Mouse (Mus musculus): ENCODE results near the gene Esrrb.

The Esrrb gene

DNA sequence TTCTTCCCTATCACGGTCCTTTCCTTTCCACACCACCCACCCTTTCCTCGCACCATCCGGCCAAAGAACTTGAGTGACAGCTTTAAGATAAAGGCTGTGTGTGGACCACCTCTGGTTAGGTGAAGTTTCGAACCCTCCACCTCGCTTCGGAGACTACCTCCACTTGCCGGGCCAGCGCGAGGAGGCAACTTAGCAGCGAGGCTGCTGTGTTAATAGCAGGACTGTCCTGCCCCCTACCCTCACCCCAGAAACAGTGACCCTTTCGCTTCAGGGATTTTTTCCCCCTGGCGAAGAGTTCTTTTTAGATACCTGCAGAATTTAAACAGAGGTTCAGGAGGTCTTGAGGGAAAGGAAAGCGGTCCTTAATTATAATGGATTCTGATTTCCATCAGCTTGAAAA lies 62.2 kb downstream of the Esrrb start:
- H3K4me3 ChIP-seq (replicated peaks; ENCODE audit: low read length): peak overlapping the region; percentile 78; the same call in 1 of the 2 replicates
- TF ChIP-seq NANOG (IDR thresholded peaks at IDR 0.05; ENCODE audit: borderline replicate concordance, low read length) (no peak), POU5F1 (IDR thresholded peaks at IDR 0.05; ENCODE audit: borderline replicate concordance, low read length) (no peak), CTCF (conservative IDR thresholded peaks at IDR 0.05; ENCODE audit: low read length) (no peak)
- peaks cover 43% of the 10 kb centered on the region for H3K4me1 ChIP-seq (replicated peaks; ENCODE audit: low read depth, low read length)
- H3K36me3 ChIP-seq (ENCODE audit: insufficient read depth, low read length): no peaks in the 10 kb centered on the region
- H3K9me3 ChIP-seq (ENCODE audit: low read length): peaks cover 10% of the 10 kb centered on the region
- H3K27me3 ChIP-seq (ENCODE audit: insufficient read depth, low read length): peaks cover 96% of the 10 kb centered on the region

DNA sequence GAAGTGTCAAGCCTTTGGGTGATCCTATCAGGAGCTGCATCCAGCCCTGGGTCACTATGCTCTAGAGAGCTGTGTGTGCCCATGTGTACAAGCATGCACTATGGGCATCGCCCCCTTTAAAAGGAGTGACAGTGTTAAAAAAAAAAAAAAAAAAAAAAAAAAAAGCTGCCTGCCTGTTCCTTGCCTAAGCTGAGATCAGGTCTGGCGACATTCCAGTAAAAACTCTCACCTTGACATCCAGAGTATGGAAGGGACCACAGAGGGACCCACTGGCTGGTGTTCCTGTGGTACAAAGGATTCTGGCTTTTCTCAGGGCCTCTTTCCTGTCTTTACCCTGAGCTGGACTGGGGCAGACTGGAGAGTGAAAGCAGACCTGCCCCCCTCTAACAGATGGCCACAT lies 66.7 kb downstream of the Esrrb start:
- TF ChIP-seq CTCF (conservative IDR thresholded peaks at IDR 0.05; ENCODE audit: low read length) (no peak), POU5F1 (IDR thresholded peaks at IDR 0.05; ENCODE audit: borderline replicate concordance, low read length) (no peak), NANOG (IDR thresholded peaks at IDR 0.05; ENCODE audit: borderline replicate concordance, low read length) (no peak)
- Histone ChIP-seq H3K36me3 (ENCODE audit: insufficient read depth, low read length) (no peaks in the 10 kb centered on the region), H3K27me3 (ENCODE audit: insufficient read depth, low read length) (peaks cover 63% of the 10 kb centered on the region), H3K4me3 (replicated peaks; ENCODE audit: low read length) (no peak overlapping the region), H3K4me1 (replicated peaks; ENCODE audit: low read depth, low read length) (peaks cover 40% of the 10 kb centered on the region), H3K9me3 (ENCODE audit: low read length) (no peaks in the 10 kb centered on the region)

DNA sequence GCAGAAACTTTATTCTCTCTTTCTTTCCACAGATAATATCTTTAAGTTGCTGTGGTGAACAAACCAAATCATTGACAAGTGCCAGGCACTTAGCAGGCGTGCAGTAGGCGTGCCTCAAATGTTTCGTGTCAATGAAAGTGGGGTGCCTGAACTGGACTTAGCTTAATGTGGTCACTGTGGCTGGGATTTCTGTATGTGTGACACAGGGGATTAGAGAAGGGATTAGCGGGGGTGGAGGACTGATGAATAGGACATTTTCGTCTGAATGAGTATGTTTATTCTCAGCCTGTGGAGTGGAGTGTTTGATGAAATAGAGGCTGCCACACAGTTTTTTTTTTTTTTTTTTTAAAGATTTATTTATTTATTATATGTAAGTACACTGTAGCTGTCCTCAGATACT lies 70.8 kb downstream of the Esrrb start:
- H3K4me3 ChIP-seq (replicated peaks; ENCODE audit: low read length): no peak overlapping the region
- H3K36me3 ChIP-seq (ENCODE audit: insufficient read depth, low read length): no peaks in the 10 kb centered on the region
- TF ChIP-seq NANOG (IDR thresholded peaks at IDR 0.05; ENCODE audit: borderline replicate concordance, low read length) (no peak), CTCF (conservative IDR thresholded peaks at IDR 0.05; ENCODE audit: low read length) (no peak)
- H3K4me1 ChIP-seq (replicated peaks; ENCODE audit: low read depth, low read length): peaks cover 61% of the 10 kb centered on the region
- no peaks in the 10 kb centered on the region for H3K9me3 ChIP-seq (ENCODE audit: low read length)
- H3K27me3 ChIP-seq (ENCODE audit: insufficient read depth, low read length): peaks cover 22% of the 10 kb centered on the region

DNA sequence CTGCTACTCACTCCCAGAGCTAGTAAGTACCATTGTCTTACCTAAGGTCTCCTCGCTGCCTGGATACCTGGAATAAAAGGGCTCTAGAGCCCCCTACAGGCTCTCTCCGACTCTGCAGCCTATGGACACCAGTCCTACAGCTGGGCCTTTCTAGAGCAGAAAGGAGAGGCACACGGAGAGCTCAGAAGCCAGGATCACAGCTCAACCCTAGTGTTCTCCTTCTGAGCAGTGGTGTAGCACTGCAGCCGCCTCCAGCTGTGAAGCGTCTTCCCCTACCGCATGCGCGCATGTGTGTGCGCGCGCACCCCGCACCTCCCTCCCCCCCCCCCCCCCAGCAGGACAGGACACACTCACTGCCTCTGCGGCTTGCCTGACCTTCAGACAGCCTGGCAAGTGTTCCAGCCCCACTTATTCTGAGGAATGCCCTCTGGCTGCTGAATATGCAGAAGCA lies 72.5 kb downstream of the Esrrb start:
- Histone ChIP-seq H3K9me3 (ENCODE audit: low read length) (no peaks in the 10 kb centered on the region), H3K4me1 (replicated peaks; ENCODE audit: low read depth, low read length) (peaks cover 70% of the 10 kb centered on the region), H3K36me3 (ENCODE audit: insufficient read depth, low read length) (no peaks in the 10 kb centered on the region), H3K27me3 (ENCODE audit: insufficient read depth, low read length) (peaks cover 11% of the 10 kb centered on the region), H3K4me3 (replicated peaks; ENCODE audit: low read length) (peak overlapping the region; percentile 41)
- TF ChIP-seq POU5F1 (IDR thresholded peaks at IDR 0.05; ENCODE audit: borderline replicate concordance, low read length) (no peak), CTCF (conservative IDR thresholded peaks at IDR 0.05; ENCODE audit: low read length) (peak; percentile 82)

DNA sequence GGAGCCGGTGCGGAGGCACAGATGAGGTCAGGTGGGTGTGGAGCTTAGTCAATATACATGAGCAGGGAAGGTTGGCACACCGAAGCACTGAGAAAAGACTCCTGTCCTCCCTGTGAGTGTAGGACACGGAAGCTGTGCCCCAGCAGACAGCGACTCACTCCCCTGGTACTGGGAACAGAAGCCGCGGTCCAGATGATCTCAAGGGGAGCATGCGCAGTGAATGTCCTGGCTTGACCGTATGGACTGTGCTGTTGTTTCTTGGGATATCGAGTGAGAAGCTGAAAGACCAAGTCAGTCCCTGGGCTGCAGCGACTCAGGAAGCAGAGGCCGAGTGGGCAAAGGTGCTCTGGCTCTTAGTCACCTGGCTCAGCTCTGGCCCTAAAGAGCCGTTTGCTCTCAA lies 74.7 kb downstream of the Esrrb start:
- Histone ChIP-seq H3K9me3 (ENCODE audit: low read length) (no peaks in the 10 kb centered on the region), H3K4me1 (replicated peaks; ENCODE audit: low read depth, low read length) (peaks cover 60% of the 10 kb centered on the region), H3K36me3 (ENCODE audit: insufficient read depth, low read length) (no peaks in the 10 kb centered on the region), H3K27me3 (ENCODE audit: insufficient read depth, low read length) (no peaks in the 10 kb centered on the region; the same call in 1 of the 2 replicates), H3K4me3 (replicated peaks; ENCODE audit: low read length) (peak overlapping the region; percentile 45)
- TF ChIP-seq POU5F1 (IDR thresholded peaks at IDR 0.05; ENCODE audit: borderline replicate concordance, low read length): no peak
- TF ChIP-seq NANOG (IDR thresholded peaks at IDR 0.05; ENCODE audit: borderline replicate concordance, low read length): no peak
- no peak for TF ChIP-seq CTCF (conservative IDR thresholded peaks at IDR 0.05; ENCODE audit: low read length)

DNA sequence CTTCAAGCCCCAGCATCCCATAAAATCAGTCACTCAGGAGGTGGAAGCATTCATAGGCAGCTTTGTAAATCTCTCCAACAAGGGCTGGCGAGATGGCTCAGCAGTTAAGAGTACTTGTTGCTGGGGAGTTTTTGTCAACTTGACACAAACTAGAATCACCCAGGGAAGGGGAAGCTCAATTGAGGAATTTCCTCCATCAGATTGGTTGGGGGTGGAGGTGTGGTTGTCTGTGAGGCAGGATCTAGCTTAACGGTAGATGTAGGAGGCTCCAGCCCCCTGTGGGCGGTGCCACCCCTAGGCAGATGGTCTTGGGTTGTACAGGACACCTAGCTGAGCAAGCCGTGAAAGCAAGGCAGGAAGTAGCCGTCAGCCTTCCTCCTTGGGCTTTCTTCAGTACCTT lies 89.9 kb downstream of the Esrrb start:
- TF ChIP-seq POU5F1 (IDR thresholded peaks at IDR 0.05; ENCODE audit: borderline replicate concordance, low read length): no peak
- no peak for TF ChIP-seq CTCF (conservative IDR thresholded peaks at IDR 0.05; ENCODE audit: low read length)
- no peak for TF ChIP-seq NANOG (IDR thresholded peaks at IDR 0.05; ENCODE audit: borderline replicate concordance, low read length)
- peaks cover 55% of the 10 kb centered on the region for H3K36me3 ChIP-seq (ENCODE audit: insufficient read depth, low read length)

DNA sequence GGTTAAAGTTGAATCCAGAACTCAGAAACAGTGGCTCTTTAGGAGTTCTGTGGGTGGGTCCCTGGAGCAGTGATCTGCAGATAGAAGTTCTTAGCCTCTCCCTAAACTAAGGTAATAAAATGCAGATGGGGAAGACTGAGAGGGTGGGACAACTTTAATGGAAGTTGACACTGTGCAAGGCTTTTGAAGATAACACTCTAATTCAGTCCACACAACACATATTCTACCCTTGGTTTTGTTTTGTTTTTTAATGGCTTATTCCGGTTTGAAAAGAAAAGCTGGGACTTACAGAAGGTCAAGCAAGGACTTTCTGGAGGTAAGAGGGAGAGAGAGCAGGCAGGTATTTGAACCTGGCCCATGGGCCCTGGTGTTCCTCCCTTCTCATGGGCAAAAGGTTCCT lies 94.1 kb downstream of the Esrrb start:
- no peaks in the 10 kb centered on the region for H3K27me3 ChIP-seq (ENCODE audit: insufficient read depth, low read length)
- peaks cover 73% of the 10 kb centered on the region for H3K36me3 ChIP-seq (ENCODE audit: insufficient read depth, low read length)
- peaks cover 35% of the 10 kb centered on the region for H3K9me3 ChIP-seq (ENCODE audit: low read length)
- H3K4me1 ChIP-seq (replicated peaks; ENCODE audit: low read depth, low read length): peaks cover 54% of the 10 kb centered on the region
- TF ChIP-seq POU5F1 (IDR thresholded peaks at IDR 0.05; ENCODE audit: borderline replicate concordance, low read length): no peak
- no peak for TF ChIP-seq CTCF (conservative IDR thresholded peaks at IDR 0.05; ENCODE audit: low read length)
- no peak for TF ChIP-seq NANOG (IDR thresholded peaks at IDR 0.05; ENCODE audit: borderline replicate concordance, low read length)
- H3K4me3 ChIP-seq (replicated peaks; ENCODE audit: low read length): no peak overlapping the region

More for the DNA sequence above, 89.9 kb downstream of the Esrrb start:
- no peaks in the 10 kb centered on the region for H3K9me3 ChIP-seq (ENCODE audit: low read length)
- peaks cover 72% of the 10 kb centered on the region for H3K4me1 ChIP-seq (replicated peaks; ENCODE audit: low read depth, low read length)
- H3K4me3 ChIP-seq (replicated peaks; ENCODE audit: low read length): no peak overlapping the region
- no peaks in the 10 kb centered on the region for H3K27me3 ChIP-seq (ENCODE audit: insufficient read depth, low read length)

DNA sequence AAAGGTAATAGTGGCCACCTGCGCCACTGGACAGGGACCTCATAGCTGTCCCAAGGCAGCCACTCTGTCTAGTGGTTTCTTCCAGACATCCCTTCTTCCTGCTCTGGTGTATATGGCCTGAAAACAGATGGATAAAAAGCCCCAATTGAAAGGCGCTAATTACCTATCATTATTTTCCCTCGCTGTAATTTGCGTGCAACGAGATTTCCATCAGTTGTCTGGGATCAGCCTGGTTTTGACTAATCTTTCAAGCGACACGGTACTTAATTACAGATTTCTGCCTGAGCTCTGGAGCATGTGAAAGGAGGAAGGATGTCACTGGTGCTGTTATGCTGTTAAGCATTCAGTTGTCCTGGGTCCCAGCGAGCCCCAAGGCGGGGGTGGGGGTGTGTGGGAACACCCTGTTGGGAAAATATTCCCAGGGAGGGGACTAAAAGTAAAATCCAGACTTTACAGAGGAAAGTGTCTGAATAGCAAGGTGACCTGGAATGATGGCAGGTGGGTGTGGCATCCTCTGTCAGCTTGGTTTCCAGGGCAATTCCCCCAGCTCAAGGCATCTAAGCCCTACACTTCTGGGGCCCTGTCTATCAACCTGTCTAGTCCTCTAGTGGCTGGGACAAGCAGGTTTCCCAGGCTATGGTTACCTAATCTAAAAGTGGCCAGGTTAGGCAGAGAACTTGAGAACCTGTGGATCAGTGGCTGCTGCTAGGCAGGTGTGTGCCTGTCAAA lies 102.0 kb downstream of the Esrrb start:
- H3K36me3 ChIP-seq (ENCODE audit: insufficient read depth, low read length): peaks cover 43% of the 10 kb centered on the region
- H3K27me3 ChIP-seq (ENCODE audit: insufficient read depth, low read length): no peaks in the 10 kb centered on the region
- H3K9me3 ChIP-seq (ENCODE audit: low read length): peaks cover 22% of the 10 kb centered on the region
- H3K4me3 ChIP-seq (replicated peaks; ENCODE audit: low read length): peak overlapping the region; percentile 17; the same call in 1 of the 2 replicates
- H3K4me1 ChIP-seq (replicated peaks; ENCODE audit: low read depth, low read length): peaks cover 70% of the 10 kb centered on the region
- no peak for TF ChIP-seq NANOG (IDR thresholded peaks at IDR 0.05; ENCODE audit: borderline replicate concordance, low read length)
- TF ChIP-seq POU5F1 (IDR thresholded peaks at IDR 0.05; ENCODE audit: borderline replicate concordance, low read length): no peak

DNA sequence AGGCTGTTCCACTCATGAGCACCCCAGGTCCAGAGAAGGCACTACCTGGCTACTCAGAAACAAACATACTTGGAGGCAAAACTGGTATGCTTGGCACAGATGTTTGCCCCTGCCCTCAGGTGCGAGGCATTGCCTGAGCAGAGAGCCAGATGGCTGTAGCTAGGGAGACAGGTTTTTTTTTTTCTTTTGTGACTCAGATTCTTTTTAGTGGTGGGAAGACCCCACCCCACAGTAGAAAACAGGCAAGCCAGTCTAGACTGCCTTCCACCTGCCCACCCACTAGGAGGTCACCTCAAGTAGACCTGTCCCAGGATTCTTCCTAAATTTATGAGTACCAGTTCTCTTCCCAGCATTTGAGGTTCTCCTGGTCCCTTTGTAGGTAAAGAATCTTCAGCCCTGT lies 103.5 kb downstream of the Esrrb start:
- Histone ChIP-seq H3K36me3 (ENCODE audit: insufficient read depth, low read length) (peaks cover 29% of the 10 kb centered on the region), H3K9me3 (ENCODE audit: low read length) (peaks cover 9% of the 10 kb centered on the region), H3K4me3 (replicated peaks; ENCODE audit: low read length) (peak overlapping the region; percentile 53), H3K4me1 (replicated peaks; ENCODE audit: low read depth, low read length) (peaks cover 85% of the 10 kb centered on the region), H3K27me3 (ENCODE audit: insufficient read depth, low read length) (no peaks in the 10 kb centered on the region)
- TF ChIP-seq POU5F1 (IDR thresholded peaks at IDR 0.05; ENCODE audit: borderline replicate concordance, low read length) (no peak), NANOG (IDR thresholded peaks at IDR 0.05; ENCODE audit: borderline replicate concordance, low read length) (no peak), CTCF (conservative IDR thresholded peaks at IDR 0.05; ENCODE audit: low read length) (no peak)

All from E14TG2a.4 (cell line).